Mouse (Mus musculus) liver, embryonic 16.5 days (tissue): ENCODE results near the gene Ifih1. TPM values are rescaled to one million over a fixed set of nuclear protein-coding genes. Genes with fewer than 3 reads are reported as not detected.

Experiments used
- ATAC-seq: fragments of 200-750 bp; cut with Nextera tagmentation; 2 replicates; pipeline ENCODE4 v1.8.0; 2017; ENCODE audit warnings: low read depth, mild to moderate bottlenecking, moderate number of reproducible peaks, moderate library complexity
- H3K27ac ChIP-seq: fragments of 300-500 bp; sonication (generic); 2 replicates; pipeline ENCODE4 v1.5.1; 2014; ENCODE audit warnings: mild to moderate bottlenecking, low read length
- H3K27me3 ChIP-seq: fragments of 300-500 bp; sonication (generic); 2 replicates; pipeline ENCODE4 v1.6.1; 2014; ENCODE audit warnings: low read depth, low read length, mixed read lengths; ENCODE audit not compliant: control insufficient read depth, insufficient read depth
- H3K36me3 ChIP-seq: fragments of 300-500 bp; sonication (generic); 2 replicates; pipeline ENCODE4 v1.6.1; 2014; ENCODE audit warnings: mild to moderate bottlenecking; ENCODE audit not compliant: control insufficient read depth, insufficient read depth
- H3K4me1 ChIP-seq: fragments of 300-500 bp; sonication (generic); 2 replicates; pipeline ENCODE4 v1.6.1; 2014; ENCODE audit warnings: low read depth, low read length, mixed read lengths; ENCODE audit not compliant: control insufficient read depth
- H3K4me2 ChIP-seq: fragments of 300-500 bp; sonication (generic); 2 replicates; pipeline ENCODE4 v1.6.1; 2014; ENCODE audit warnings: low read depth, low read length, mixed read lengths
- H3K4me3 ChIP-seq: fragments of 300-500 bp; sonication (generic); 2 replicates; pipeline ENCODE4 v1.5.1; 2014; ENCODE audit warnings: low read depth, mild to moderate bottlenecking, low read length
- H3K9ac ChIP-seq: fragments of 300-500 bp; sonication (generic); 2 replicates; pipeline ENCODE4 v1.6.1; 2014; ENCODE audit warnings: low read depth, low read length
- H3K9me3 ChIP-seq: fragments of 300-500 bp; sonication (generic); replicated peaks from 2 replicates; pipeline ENCODE4 v1.6.1; 2016; ENCODE audit warnings: low read length; ENCODE audit not compliant: control insufficient read depth
- WGBS: fragments of 180-500 bp; shearing (Covaris S2); extraction: QIAGEN DNeasy Blood & Tissue Kit; methylation state at CpG from one replicate; pipeline ENCODE4 v1.1.7; 2014; ENCODE audit not compliant: insufficient replicate concordance; 5-methylcytosine and 5-hydroxymethylcytosine counted together
- polyA plus RNA-seq: library from polyadenylated mRNA; unstranded; fragments of >200 nt; fragmentation: Nextera tagmentation; extraction: Ambion mirVana; gene quantifications from 2 replicates; pipeline ENCODE4 v1.2.1, GENCODE M21; 2015

Ifih1 gene
- polyA plus RNA-seq, 1 experiment from 2014 or later, result 3.6 TPM

- 19% methylated on average over 7 of the region's 7 CpGs for WGBS
- no peak overlapping the region for H3K4me3 ChIP-seq
- peaks cover 16% of the 10 kb centered on the region for H3K4me1 ChIP-seq
- H3K27me3 ChIP-seq, result no peaks in the 10 kb centered on the region
- peak overlapping the region; percentile 85 for H3K27ac ChIP-seq
- peak; percentile 99 for ATAC-seq
- no peak overlapping the region for H3K9ac ChIP-seq
- peak overlapping the region; percentile 31 for H3K4me2 ChIP-seq
- no peaks in the 10 kb centered on the region for H3K9me3 ChIP-seq
- H3K36me3 ChIP-seq, result no peaks in the 10 kb centered on the region
These were observed 27.1 kb downstream of the Ifih1 start for GRCm38 (mm10) chr2:62618934-62619341.

GRCm38 (mm10) chr2:62613133-62613532, 32.9 kb downstream of the Ifih1 start:
- 0 out of 2 replicates have a peak, but pooled peaks have one; percentile 14 for ATAC-seq
- Histone ChIP-seq H3K27ac (no peak overlapping the region), H3K4me1 (peaks cover 8% of the 10 kb centered on the region), H3K36me3 (no peaks in the 10 kb centered on the region), H3K9me3 (no peaks in the 10 kb centered on the region), H3K27me3 (no peaks in the 10 kb centered on the region), H3K4me3 (no peak overlapping the region), H3K4me2 (no peak overlapping the region), H3K9ac (no peak overlapping the region)
- 86% methylated on average over 4 of the region's 4 CpGs for WGBS

GRCm38 (mm10) chr2:62606205-62606604, 39.9 kb downstream of the Ifih1 start:
- no peaks in the 10 kb centered on the region for H3K36me3 ChIP-seq
- H3K4me3 ChIP-seq, result no peak overlapping the region
- 75% methylated on average over 16 of the region's 16 CpGs for WGBS
- ATAC-seq, result no peak
- no peak overlapping the region for H3K27ac ChIP-seq
- no peaks in the 10 kb centered on the region for H3K9me3 ChIP-seq
- no peak overlapping the region for H3K9ac ChIP-seq
- no peak overlapping the region for H3K4me2 ChIP-seq
- H3K4me1 ChIP-seq, result no peaks in the 10 kb centered on the region
- no peaks in the 10 kb centered on the region for H3K27me3 ChIP-seq

- H3K4me1 ChIP-seq, result no peaks in the 10 kb centered on the region
- no peaks in the 10 kb centered on the region for H3K9me3 ChIP-seq
- H3K4me2 ChIP-seq, result no peak overlapping the region
- no peak for ATAC-seq
- H3K36me3 ChIP-seq, result no peaks in the 10 kb centered on the region
- no peak overlapping the region for H3K4me3 ChIP-seq
- H3K9ac ChIP-seq, result no peak overlapping the region
- no peaks in the 10 kb centered on the region for H3K27me3 ChIP-seq
- WGBS, result 72% methylated on average over 5 of the region's 5 CpGs
- H3K27ac ChIP-seq, result no peak overlapping the region
These were observed 42.5 kb downstream of the Ifih1 start for GRCm38 (mm10) chr2:62603530-62603929.

- Histone ChIP-seq H3K9me3 (no peaks in the 10 kb centered on the region), H3K27ac (no peak overlapping the region), H3K4me1 (no peaks in the 10 kb centered on the region), H3K9ac (no peak overlapping the region), H3K4me2 (no peak overlapping the region), H3K27me3 (no peaks in the 10 kb centered on the region), H3K4me3 (no peak overlapping the region), H3K36me3 (no peaks in the 10 kb centered on the region)
- ATAC-seq, result no peak
- 78% methylated on average over 5 of the region's 5 CpGs for WGBS
These were observed 49.5 kb downstream of the Ifih1 start for GRCm38 (mm10) chr2:62596586-62596985.

- H3K36me3 ChIP-seq, result no peaks in the 10 kb centered on the region
- H3K4me2 ChIP-seq, result no peak overlapping the region
- no peak overlapping the region for H3K9ac ChIP-seq
- WGBS, result 82% methylated on average over 2 of the region's 2 CpGs
- ATAC-seq, result no peak
- no peaks in the 10 kb centered on the region for H3K9me3 ChIP-seq
- no peaks in the 10 kb centered on the region for H3K27me3 ChIP-seq
- H3K4me3 ChIP-seq, result no peak overlapping the region
- no peaks in the 10 kb centered on the region for H3K4me1 ChIP-seq
- no peak overlapping the region for H3K27ac ChIP-seq
These were observed 51.6 kb downstream of the Ifih1 start for GRCm38 (mm10) chr2:62594491-62594890.

GRCm38 (mm10) chr2:62591555-62591954, 54.5 kb downstream of the Ifih1 start:
- Histone ChIP-seq H3K27me3 (no peaks in the 10 kb centered on the region), H3K4me3 (no peak overlapping the region), H3K9me3 (no peaks in the 10 kb centered on the region), H3K27ac (no peak overlapping the region), H3K36me3 (no peaks in the 10 kb centered on the region), H3K9ac (no peak overlapping the region), H3K4me2 (no peak overlapping the region), H3K4me1 (no peaks in the 10 kb centered on the region; the same call in 1 of the 2 replicates)
- ATAC-seq, result no peak
- 57% methylated on average over 3 of the region's 3 CpGs for WGBS

GRCm38 (mm10) chr2:62589333-62589732, 56.7 kb downstream of the Ifih1 start:
- Histone ChIP-seq H3K27ac (peak overlapping the region; percentile 16; the same call in 1 of the 2 replicates), H3K4me2 (peak overlapping the region; percentile 30; the same call in 1 of the 2 replicates), H3K27me3 (no peaks in the 10 kb centered on the region), H3K9me3 (no peaks in the 10 kb centered on the region), H3K9ac (no peak overlapping the region), H3K4me3 (no peak overlapping the region; the same call in 1 of the 2 replicates), H3K4me1 (no peaks in the 10 kb centered on the region; the same call in none of the 2 replicates), H3K36me3 (no peaks in the 10 kb centered on the region)
- peak; percentile 87 for ATAC-seq
- 58% methylated on average over 4 of the region's 4 CpGs for WGBS

GRCm38 (mm10) chr2:62585769-62586168, 60.3 kb downstream of the Ifih1 start:
- Histone ChIP-seq H3K27ac (no peak overlapping the region), H3K4me1 (no peaks in the 10 kb centered on the region; the same call in none of the 2 replicates), H3K4me2 (no peak overlapping the region), H3K4me3 (no peak overlapping the region), H3K9me3 (no peaks in the 10 kb centered on the region), H3K27me3 (no peaks in the 10 kb centered on the region), H3K9ac (no peak overlapping the region), H3K36me3 (no peaks in the 10 kb centered on the region)
- WGBS, result 26% methylated on average over 5 of the region's 5 CpGs
- ATAC-seq, result no peak
